Mouse (Mus musculus) stomach, postnatal 0 days (tissue): ENCODE data around the gene Ocel1. TPM values are rescaled to one million over a fixed set of nuclear protein-coding genes. Genes with fewer than 3 reads are reported as not detected.
A peak's percentile ranks its signal among the peaks of the same experiment; 100 is the strongest.
"Not testable (repeated sequence)": the region's sequence is repeated elsewhere in the genome, so short reads cannot be mapped to it uniquely, and the experiment has no call there.

Experiments
- ATAC-seq: fragments of 200-750 bp; cut with Nextera tagmentation; 2 replicates; pipeline ENCODE4 v1.8.0; 2017; ENCODE audit not compliant: low FRiP score, low TSS enrichment
- DNase-seq: peaks from one replicate; pipeline ENCODE4 v3.0.0-alpha.2; 2016; ENCODE audit warnings: low spot score
- H3K27ac ChIP-seq: fragments of 300-500 bp; sonication (generic); replicated peaks from 2 replicates; pipeline ENCODE4 v1.5.1; 2014; ENCODE audit warnings: mild to moderate bottlenecking, control low read depth
- H3K27me3 ChIP-seq: fragments of 300-500 bp; sonication (generic); 2 replicates; pipeline ENCODE4 v1.6.1; 2014; ENCODE audit warnings: low read length; ENCODE audit not compliant: control insufficient read depth, insufficient read depth
- H3K36me3 ChIP-seq: fragments of 300-500 bp; sonication (generic); 2 replicates; pipeline ENCODE4 v1.6.1; 2014; ENCODE audit warnings: low read length, mixed read lengths; ENCODE audit not compliant: control insufficient read depth, insufficient read depth
- H3K4me1 ChIP-seq: fragments of 300-500 bp; sonication (generic); replicated peaks from 2 replicates; pipeline ENCODE4 v1.6.1; 2014; ENCODE audit warnings: antibody characterized with exemption; ENCODE audit not compliant: control insufficient read depth, insufficient read depth
- H3K4me2 ChIP-seq: fragments of 300-500 bp; sonication (generic); replicated peaks from 2 replicates; pipeline ENCODE4 v1.6.1; 2014; ENCODE audit warnings: low read depth, mild to moderate bottlenecking, control low read depth, moderate library complexity
- H3K4me3 ChIP-seq: fragments of 300-500 bp; sonication (generic); 2 replicates; pipeline ENCODE4 v1.5.1; 2014; ENCODE audit warnings: low read depth, low read length, control low read depth
- H3K9ac ChIP-seq: fragments of 300-500 bp; sonication (generic); 2 replicates; pipeline ENCODE4 v1.6.1; 2014; ENCODE audit warnings: mild to moderate bottlenecking, low read length, control low read depth, mixed read lengths
- H3K9me3 ChIP-seq: fragments of 300-500 bp; sonication (generic); 2 replicates; pipeline ENCODE4 v1.6.1; 2016; ENCODE audit warnings: low read length; ENCODE audit not compliant: control insufficient read depth
- CTCF ChIP-seq: IDR thresholded peaks from 2 replicates; pipeline ENCODE4 v1.5.1; 2016; ENCODE audit warnings: antibody characterized with exemption, low read depth, mild to moderate bottlenecking, moderate library complexity
- EP300 ChIP-seq: optimal IDR thresholded peaks from 2 replicates; pipeline ENCODE3; 2016; ENCODE audit warnings: antibody characterized with exemption
- WGBS: fragments of 180-500 bp; shearing (Covaris S2); extraction: QIAGEN DNeasy Blood & Tissue Kit; methylation state at CpG from one replicate; pipeline ENCODE4 v1.1.7; 2014; 5-methylcytosine and 5-hydroxymethylcytosine counted together
- polyA plus RNA-seq: library from polyadenylated mRNA; unstranded; fragments of >200 nt; fragmentation: Nextera tagmentation; extraction: Ambion mirVana; gene quantifications from 2 replicates; pipeline ENCODE4 v1.2.1, GENCODE M21; 2015

Gene Ocel1
- 8.2 and 9.1 TPM in 2 replicates for polyA plus RNA-seq

- peak; percentile 92 for ATAC-seq
- peak; percentile 99 for DNase-seq
- Histone ChIP-seq H3K9ac (peak within 1 kb of the TSS; percentile 66), H3K4me3 (peak within 1 kb of the TSS; percentile 67), H3K36me3 (peaks cover 15% of the 10 kb centered on the region), H3K27me3 (no peaks in the 10 kb centered on the region), H3K27ac (peak within 1 kb of the TSS; percentile 87), H3K9me3 (no peaks in the 10 kb centered on the region), H3K4me2 (peak within 1 kb of the TSS; percentile 47), H3K4me1 (peaks cover 8% of the 10 kb centered on the region)
- peak; percentile 97 for TF ChIP-seq CTCF
- TF ChIP-seq EP300, result peak; percentile 55
- WGBS, result under 1% methylated on average over 57 of the region's 68 CpGs
Observed at GRCm38 (mm10) chr8:71371236-71371848, at the start of gene Ocel1. Ocel1 (plus strand) TSS chr8:71371298.

GRCm38 (mm10) chr8:71322939-71323338 lies 48.2 kb upstream of the Ocel1 start:
- WGBS, result 86% methylated on average over 3 of the region's 3 CpGs
- peak; percentile 35 for DNase-seq

GRCm38 (mm10) chr8:71324848-71325247 lies 46.2 kb upstream of the Ocel1 start:
- TF ChIP-seq EP300 (no peak), CTCF (peak; percentile 73)
- 87% methylated on average over 1 of the region's 1 CpGs for WGBS
- Histone ChIP-seq H3K4me3 (no peak overlapping the region), H3K27me3 (no peaks in the 10 kb centered on the region), H3K9me3 (no peaks in the 10 kb centered on the region), H3K27ac (no peak overlapping the region), H3K36me3 (peaks cover 17% of the 10 kb centered on the region), H3K4me2 (no peak overlapping the region), H3K4me1 (no peaks in the 10 kb centered on the region), H3K9ac (no peak overlapping the region)
- ATAC-seq (peak; percentile 79), DNase-seq (peak; percentile 69)

More at GRCm38 (mm10) chr8:71322939-71323338, 48.2 kb upstream of the Ocel1 start:
- H3K9ac ChIP-seq, result no peak overlapping the region
- no peaks in the 10 kb centered on the region for H3K27me3 ChIP-seq
- TF ChIP-seq CTCF (no peak), EP300 (no peak)
- no peak overlapping the region for H3K27ac ChIP-seq
- H3K9me3 ChIP-seq, result no peaks in the 10 kb centered on the region
- no peak overlapping the region for H3K4me3 ChIP-seq
- peaks cover 14% of the 10 kb centered on the region for H3K36me3 ChIP-seq
- peak; percentile 77 for ATAC-seq
- H3K4me2 ChIP-seq, result no peak overlapping the region
- no peaks in the 10 kb centered on the region for H3K4me1 ChIP-seq

GRCm38 (mm10) chr8:71337834-71338233 lies 33.3 kb upstream of the Ocel1 start:
- H3K36me3 ChIP-seq, DNase-seq, H3K27me3 ChIP-seq, H3K9me3 ChIP-seq, H3K27ac ChIP-seq, H3K9ac ChIP-seq, ATAC-seq, H3K4me3 ChIP-seq, H3K4me2 ChIP-seq, H3K4me1 ChIP-seq: not testable (repeated sequence)
- WGBS, result 95% methylated on average over 5 of the region's 6 CpGs

GRCm38 (mm10) chr8:71340625-71341024 lies 30.5 kb upstream of the Ocel1 start:
- peak; percentile 54 for DNase-seq
- H3K36me3 ChIP-seq, result peaks cover 13% of the 10 kb centered on the region; the same call in 1 of the 2 replicates
- no peaks in the 10 kb centered on the region for H3K4me1 ChIP-seq
- TF ChIP-seq CTCF (peak; percentile 72), EP300 (no peak)
- no peak overlapping the region for H3K4me3 ChIP-seq
- H3K27me3 ChIP-seq, result no peaks in the 10 kb centered on the region
- H3K27ac ChIP-seq, result no peak overlapping the region
- no peak; the same call in 1 of the 2 replicates for ATAC-seq
- WGBS, result 72% methylated on average over 5 of the region's 5 CpGs
- H3K9me3 ChIP-seq, result no peaks in the 10 kb centered on the region
- H3K9ac ChIP-seq, result no peak overlapping the region
- no peak overlapping the region for H3K4me2 ChIP-seq

- TF ChIP-seq EP300 (no peak), CTCF (no peak)
- Histone ChIP-seq H3K36me3 (peaks cover 39% of the 10 kb centered on the region), H3K4me1 (no peaks in the 10 kb centered on the region), H3K9me3 (no peaks in the 10 kb centered on the region), H3K27ac (no peak overlapping the region), H3K4me3 (no peak overlapping the region), H3K27me3 (no peaks in the 10 kb centered on the region), H3K9ac (no peak overlapping the region), H3K4me2 (no peak overlapping the region)
- no peak for DNase-seq
- ATAC-seq, result no peak
- WGBS, result 65% methylated on average over 1 of the region's 1 CpGs
Observed at GRCm38 (mm10) chr8:71346581-71346980, 24.5 kb upstream of the Ocel1 start.
